Mouse (Mus musculus): ENCODE measurements around the gene Ddb1.

- TF ChIP-seq CTCF (IDR thresholded peaks at IDR 0.05; ENCODE audit: low read depth, low read length) (no peak), POLR2A (IDR thresholded peaks at IDR 0.05; ENCODE audit: borderline replicate concordance, low read depth, low read length) (no peak)
Measured at GRCm38 (mm10) chr19:10658406-10658805, 53.3 kb downstream of the Ddb1 start.
